Mouse (Mus musculus) C2C12 (cell line): ENCODE results near the gene Hmgb4. TPM values are rescaled to one million over a fixed set of nuclear protein-coding genes. Genes with fewer than 3 reads are reported as not detected.

Experiments used
- H3K27me3 ChIP-seq: one replicate; pipeline ENCODE4 v1.6.1; 2011; ENCODE audit not compliant: control insufficient read depth, insufficient read depth, insufficient read length
- H3K36me3 ChIP-seq: one replicate; pipeline ENCODE4 v1.6.1; 2011; ENCODE audit not compliant: control insufficient read depth, insufficient read depth
- H3K4me3 ChIP-seq: one replicate; pipeline ENCODE4 v1.5.1; 2011; ENCODE audit warnings: mild to moderate bottlenecking, control low read depth; ENCODE audit not compliant: poor library complexity, insufficient read depth, severe bottlenecking
- H3K79me2 ChIP-seq: one replicate; pipeline ENCODE4 v1.6.1; 2011; ENCODE audit not compliant: control insufficient read depth, insufficient read depth
- H3K79me3 ChIP-seq: one replicate; pipeline ENCODE4 v1.6.1; 2011; ENCODE audit warnings: low read depth, control low read depth
- H3ac ChIP-seq: one replicate; pipeline ENCODE3; 2011; ENCODE audit warnings: low read depth; ENCODE audit not compliant: control insufficient read depth, insufficient read length
- CEBPB ChIP-seq: IDR thresholded peaks from one replicate; pipeline ENCODE4 v1.6.1; 2011; ENCODE audit warnings: low read depth, mild to moderate bottlenecking, control low read depth, moderate library complexity
- CTCF ChIP-seq: IDR thresholded peaks from one replicate; pipeline ENCODE4 v1.5.1; 2011; ENCODE audit not compliant: control insufficient read depth, insufficient read depth, insufficient read length
- FOSL1 ChIP-seq: IDR thresholded peaks from one replicate; pipeline ENCODE4 v1.8.0; 2011; ENCODE audit warnings: mild to moderate bottlenecking, low read length; ENCODE audit not compliant: poor library complexity, insufficient read depth, severe bottlenecking
- MAX ChIP-seq: IDR thresholded peaks from one replicate; pipeline ENCODE4 v1.6.1; 2011; ENCODE audit warnings: mild to moderate bottlenecking, control low read depth
- MYOD1 ChIP-seq: IDR thresholded peaks from one replicate; pipeline ENCODE4 v1.6.1; 2011; ENCODE audit warnings: low read depth; ENCODE audit not compliant: control insufficient read depth, insufficient read length
- MYOG ChIP-seq: IDR thresholded peaks from one replicate; pipeline ENCODE4 v1.6.1; 2011; ENCODE audit not compliant: control insufficient read depth, insufficient read length; ENCODE audit errors: extremely low read depth
- USF1 ChIP-seq: IDR thresholded peaks from one replicate; pipeline ENCODE4 v1.6.1; 2011; ENCODE audit warnings: low read depth, mild to moderate bottlenecking, control low read depth, moderate library complexity
- polyA plus RNA-seq: library from polyadenylated mRNA; unstranded; fragments of >200 nt; fragmentation: generic; extraction: Trizol; gene quantifications from one replicate; pipeline ENCODE4 v1.2.1, GENCODE M21; 2012; ENCODE audit warnings: missing spikeins

Gene Hmgb4
- polyA plus RNA-seq, 1 experiment, result not detected

GRCm38 (mm10) chr4:128241075-128241853, 19.5 kb downstream of the Hmgb4 start:
- no peaks in the 10 kb centered on the region for H3K79me2 ChIP-seq
- H3K79me3 ChIP-seq, result no peaks in the 10 kb centered on the region
- TF ChIP-seq USF1, result no peak
- no peak for TF ChIP-seq MYOG
- TF ChIP-seq CEBPB, result no peak
- no peak for TF ChIP-seq MYOD1
- no peak for TF ChIP-seq CTCF
- TF ChIP-seq FOSL1, result no peak
- TF ChIP-seq MAX, result no peak
- H3K36me3 ChIP-seq, result no peaks in the 10 kb centered on the region
- no peaks in the 10 kb centered on the region for H3K27me3 ChIP-seq
- no peak overlapping the region for H3ac ChIP-seq
- H3K4me3 ChIP-seq, result no peak overlapping the region

- Histone ChIP-seq H3K79me3 (no peaks in the 10 kb centered on the region), H3K27me3 (no peaks in the 10 kb centered on the region), H3K36me3 (no peaks in the 10 kb centered on the region), H3ac (no peak overlapping the region), H3K4me3 (no peak overlapping the region), H3K79me2 (no peaks in the 10 kb centered on the region)
- TF ChIP-seq MYOD1, result no peak
- TF ChIP-seq CEBPB, result no peak
- no peak for TF ChIP-seq MAX
- TF ChIP-seq MYOG, result no peak
- no peak for TF ChIP-seq CTCF
- TF ChIP-seq USF1, result no peak
- no peak for TF ChIP-seq FOSL1
Measured at GRCm38 (mm10) chr4:128239113-128239512, 21.6 kb downstream of the Hmgb4 start.

DNA sequence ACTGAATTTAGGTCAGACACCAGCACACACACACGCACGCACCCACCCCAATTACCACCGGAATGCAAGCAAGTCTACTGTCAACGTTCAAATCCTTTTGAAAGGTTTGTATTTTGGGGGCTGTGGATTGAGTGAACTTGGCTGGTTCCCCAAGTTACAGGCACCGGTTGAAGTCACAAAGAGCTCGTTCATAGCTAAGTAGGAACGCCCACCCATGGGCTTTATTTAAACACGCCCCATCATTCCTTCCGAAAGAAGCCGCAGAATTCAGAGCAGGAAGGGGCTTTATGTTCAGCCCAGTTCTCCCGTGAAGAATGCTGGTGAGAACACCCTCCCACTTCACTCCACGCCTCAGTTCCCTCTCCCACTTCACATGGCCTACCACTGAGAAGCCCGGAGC, 27.3 kb downstream of the Hmgb4 start:
- H3ac ChIP-seq, result no peak overlapping the region
- no peaks in the 10 kb centered on the region for H3K27me3 ChIP-seq
- TF ChIP-seq CEBPB (no peak), CTCF (no peak), MYOG (no peak), MYOD1 (no peak), USF1 (no peak), FOSL1 (no peak), MAX (no peak)
- no peaks in the 10 kb centered on the region for H3K36me3 ChIP-seq
- no peaks in the 10 kb centered on the region for H3K79me3 ChIP-seq
- H3K4me3 ChIP-seq, result no peak overlapping the region
- no peaks in the 10 kb centered on the region for H3K79me2 ChIP-seq

DNA sequence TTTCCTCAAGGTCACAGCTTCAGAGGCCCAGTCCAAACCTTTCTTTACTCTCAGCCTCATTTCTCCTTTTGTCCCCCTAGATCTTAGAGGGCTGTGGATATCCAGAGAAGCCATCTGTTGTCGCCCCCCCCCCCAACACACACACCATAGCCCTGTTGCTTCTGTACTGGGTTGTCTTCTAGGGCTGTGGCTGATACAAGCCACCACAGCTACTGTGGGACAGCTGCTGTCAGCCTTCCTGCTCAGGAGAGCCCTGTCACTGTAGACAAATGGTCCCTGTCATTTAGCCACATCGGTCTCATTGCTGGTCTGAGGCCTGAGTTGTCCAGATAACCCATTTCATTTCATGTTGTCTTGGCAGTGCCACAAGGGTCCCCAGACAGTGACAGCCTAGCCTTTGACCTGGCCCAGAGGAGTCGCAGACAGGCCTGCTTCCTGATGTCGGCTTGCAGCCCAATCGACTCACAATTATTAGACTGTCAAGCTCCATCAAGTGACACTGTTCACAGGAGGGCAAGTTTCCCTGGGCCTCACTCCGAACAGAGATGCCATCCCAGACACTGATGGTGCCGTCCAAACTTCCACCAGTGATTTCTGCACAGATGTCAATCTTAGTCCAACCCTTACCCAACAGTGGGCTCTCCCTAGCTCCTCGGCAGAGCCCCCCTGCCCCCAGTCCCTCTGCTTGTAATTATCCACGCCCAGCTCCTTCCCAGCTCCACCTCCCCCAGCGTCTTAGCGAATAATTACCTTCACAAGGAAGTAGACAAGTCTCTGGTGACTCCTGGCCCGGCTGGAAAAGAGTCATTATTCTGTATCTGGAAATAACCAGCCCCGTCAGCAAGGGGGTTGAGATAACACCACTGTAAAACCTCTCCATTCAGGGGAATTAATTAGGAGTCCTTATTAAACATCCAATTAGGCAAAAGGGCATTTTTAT, 33.1 kb downstream of the Hmgb4 start:
- Histone ChIP-seq H3ac (no peak overlapping the region), H3K79me2 (no peaks in the 10 kb centered on the region), H3K4me3 (no peak overlapping the region), H3K79me3 (no peaks in the 10 kb centered on the region), H3K27me3 (no peaks in the 10 kb centered on the region), H3K36me3 (no peaks in the 10 kb centered on the region)
- TF ChIP-seq MYOD1, result no peak
- TF ChIP-seq FOSL1, result no peak
- no peak for TF ChIP-seq USF1
- no peak for TF ChIP-seq CEBPB
- no peak for TF ChIP-seq MYOG
- no peak for TF ChIP-seq CTCF
- TF ChIP-seq MAX, result no peak

GRCm38 (mm10) chr4:128224453-128224852, 36.3 kb downstream of the Hmgb4 start:
- H3K4me3 ChIP-seq, result no peak overlapping the region
- TF ChIP-seq MYOD1, result no peak
- no peak for TF ChIP-seq USF1
- no peak for TF ChIP-seq MAX
- no peak overlapping the region for H3ac ChIP-seq
- no peaks in the 10 kb centered on the region for H3K79me2 ChIP-seq
- H3K27me3 ChIP-seq, result no peaks in the 10 kb centered on the region
- no peaks in the 10 kb centered on the region for H3K36me3 ChIP-seq
- no peaks in the 10 kb centered on the region for H3K79me3 ChIP-seq
